Mouse (Mus musculus) neural tube, embryonic 12.5 days (tissue): Measurements from ENCODE around the gene Tanc1. TPM values are rescaled to one million over a fixed set of nuclear protein-coding genes. Genes with fewer than 3 reads are reported as not detected.
"Not testable (repeated sequence)": the region's sequence is repeated elsewhere in the genome, so short reads cannot be mapped to it uniquely, and the experiment has no call there.

Experiments
- ATAC-seq: fragments of 200-750 bp; cut with Nextera tagmentation; 2 replicates; pipeline ENCODE4 v1.8.0; 2017; ENCODE audit warnings: low read depth, mild to moderate bottlenecking, moderate TSS enrichment, moderate library complexity; ENCODE audit not compliant: low FRiP score
- H3K27ac ChIP-seq: fragments of 300-500 bp; sonication (generic); 2 replicates; pipeline ENCODE4 v1.5.1; 2016
- H3K27me3 ChIP-seq: fragments of 300-500 bp; sonication (generic); replicated peaks from 2 replicates; pipeline ENCODE4 v1.6.1; 2016; ENCODE audit warnings: mild to moderate bottlenecking
- H3K36me3 ChIP-seq: fragments of 300-500 bp; sonication (generic); 2 replicates; pipeline ENCODE4 v1.6.1; 2016; ENCODE audit warnings: mild to moderate bottlenecking
- H3K4me1 ChIP-seq: fragments of 300-500 bp; sonication (generic); 2 replicates; pipeline ENCODE4 v1.6.1; 2016
- H3K4me2 ChIP-seq: fragments of 300-500 bp; sonication (generic); replicated peaks from 2 replicates; pipeline ENCODE4 v1.6.1; 2016; ENCODE audit warnings: mild to moderate bottlenecking
- H3K4me3 ChIP-seq: fragments of 300-500 bp; sonication (generic); 2 replicates; pipeline ENCODE4 v1.5.1; 2016
- H3K9ac ChIP-seq: fragments of 300-500 bp; sonication (generic); 2 replicates; pipeline ENCODE4 v1.6.1; 2016; ENCODE audit warnings: mild to moderate bottlenecking
- H3K9me3 ChIP-seq: fragments of 300-500 bp; sonication (generic); 2 replicates; pipeline ENCODE4 v1.6.1; 2016; ENCODE audit warnings: mild to moderate bottlenecking
- WGBS: fragments of 180-500 bp; shearing (Covaris S2); methylation state at CpG from one replicate; pipeline ENCODE4 v1.1.7; 2016; 5-methylcytosine and 5-hydroxymethylcytosine counted together
- polyA plus RNA-seq: library from polyadenylated mRNA; unstranded; fragments of >200 nt; fragmentation: Nextera tagmentation; extraction: Ambion mirVana; gene quantifications from 2 replicates; pipeline ENCODE4 v1.2.1, GENCODE M21; 2016

The Tanc1 gene
- polyA plus RNA-seq, 1 experiment from 2014 or later: 15.9 TPM

- Histone ChIP-seq H3K9ac (no peak overlapping the region), H3K27ac (no peak overlapping the region), H3K4me1 (0 out of 2 replicates have a peak, but pooled peaks cover 4% of the 10 kb centered on the region), H3K9me3 (no peaks in the 10 kb centered on the region), H3K36me3 (peaks cover 30% of the 10 kb centered on the region), H3K4me2 (no peak overlapping the region), H3K27me3 (no peaks in the 10 kb centered on the region), H3K4me3 (no peak overlapping the region)
- no peak for ATAC-seq
- WGBS: 83% methylated on average over 2 of the region's 2 CpGs
Measured at GRCm38 (mm10) chr2:59839755-59840154, 227.9 kb downstream of the Tanc1 start.

GRCm38 (mm10) chr2:59840191-59840590, 228.3 kb downstream of the Tanc1 start:
- 51% methylated on average over 4 of the region's 4 CpGs for WGBS
- Histone ChIP-seq H3K9ac (no peak overlapping the region), H3K27ac (no peak overlapping the region), H3K4me3 (no peak overlapping the region), H3K27me3 (no peaks in the 10 kb centered on the region), H3K36me3 (peaks cover 25% of the 10 kb centered on the region), H3K4me2 (no peak overlapping the region), H3K9me3 (no peaks in the 10 kb centered on the region), H3K4me1 (0 out of 2 replicates have a peak, but pooled peaks cover 4% of the 10 kb centered on the region)
- no peak for ATAC-seq

GRCm38 (mm10) chr2:59841189-59841939, 229.5 kb downstream of the Tanc1 start:
- Histone ChIP-seq H3K9me3 (no peaks in the 10 kb centered on the region), H3K27ac (no peak overlapping the region)

GRCm38 (mm10) chr2:59841944-59842343, 230.1 kb downstream of the Tanc1 start:
- Histone ChIP-seq H3K27me3 (no peaks in the 10 kb centered on the region), H3K36me3 (peaks cover 20% of the 10 kb centered on the region), H3K4me3 (no peak overlapping the region), H3K9ac (no peak overlapping the region), H3K4me2 (no peak overlapping the region), H3K9me3 (no peaks in the 10 kb centered on the region), H3K4me1 (0 out of 2 replicates have a peak, but pooled peaks cover 4% of the 10 kb centered on the region), H3K27ac (no peak overlapping the region)
- WGBS: 86% methylated on average over 11 of the region's 11 CpGs
- ATAC-seq: no peak

More at GRCm38 (mm10) chr2:59841189-59841939, 229.5 kb downstream of the Tanc1 start:
- no peaks in the 10 kb centered on the region for H3K27me3 ChIP-seq
- H3K36me3 ChIP-seq: peaks cover 20% of the 10 kb centered on the region
- WGBS: 67% methylated on average over 11 of the region's 12 CpGs
- 0 out of 2 replicates have a peak, but pooled peaks cover 4% of the 10 kb centered on the region for H3K4me1 ChIP-seq
- H3K4me3 ChIP-seq: no peak overlapping the region
- H3K9ac ChIP-seq: no peak overlapping the region
- no peak for ATAC-seq
- H3K4me2 ChIP-seq: no peak overlapping the region

- no peak for ATAC-seq
- Histone ChIP-seq H3K9me3 (no peaks in the 10 kb centered on the region), H3K27me3 (no peaks in the 10 kb centered on the region), H3K4me2 (no peak overlapping the region), H3K4me3 (no peak overlapping the region), H3K9ac (no peak overlapping the region), H3K27ac (no peak overlapping the region), H3K36me3 (peaks cover 18% of the 10 kb centered on the region), H3K4me1 (0 out of 2 replicates have a peak, but pooled peaks cover 4% of the 10 kb centered on the region)
- WGBS: 85% methylated on average over 6 of the region's 6 CpGs
Measured at GRCm38 (mm10) chr2:59842556-59843008, 230.7 kb downstream of the Tanc1 start.

- H3K4me1 ChIP-seq: 0 out of 2 replicates have a peak, but pooled peaks cover 4% of the 10 kb centered on the region
- no peaks in the 10 kb centered on the region for H3K27me3 ChIP-seq
- no peak overlapping the region for H3K4me3 ChIP-seq
- WGBS: 89% methylated on average over 21 of the region's 21 CpGs
- no peak overlapping the region for H3K9ac ChIP-seq
- H3K4me2 ChIP-seq: no peak overlapping the region
- no peak overlapping the region for H3K27ac ChIP-seq
- peaks cover 14% of the 10 kb centered on the region for H3K36me3 ChIP-seq
- ATAC-seq: no peak
- H3K9me3 ChIP-seq: no peaks in the 10 kb centered on the region
Measured at GRCm38 (mm10) chr2:59843156-59843555, 231.3 kb downstream of the Tanc1 start.

GRCm38 (mm10) chr2:59843848-59844247, 232.0 kb downstream of the Tanc1 start:
- Histone ChIP-seq H3K9ac (no peak overlapping the region), H3K36me3 (peaks cover 14% of the 10 kb centered on the region), H3K4me1 (0 out of 2 replicates have a peak, but pooled peaks cover 4% of the 10 kb centered on the region), H3K4me3 (no peak overlapping the region), H3K27ac (no peak overlapping the region), H3K9me3 (no peaks in the 10 kb centered on the region), H3K27me3 (no peaks in the 10 kb centered on the region), H3K4me2 (no peak overlapping the region)
- 93% methylated on average over 6 of the region's 6 CpGs for WGBS
- ATAC-seq: no peak

- ATAC-seq: not testable (repeated sequence)
- 90% methylated on average over 5 of the region's 5 CpGs for WGBS
Measured at GRCm38 (mm10) chr2:59851885-59852284, 240.0 kb downstream of the Tanc1 start.

GRCm38 (mm10) chr2:59852916-59853315, 241.1 kb downstream of the Tanc1 start:
- Histone ChIP-seq H3K4me3 (no peak overlapping the region), H3K36me3 (no peaks in the 10 kb centered on the region), H3K27me3 (no peaks in the 10 kb centered on the region), H3K27ac (no peak overlapping the region), H3K9me3 (no peaks in the 10 kb centered on the region), H3K9ac (no peak overlapping the region), H3K4me1 (no peaks in the 10 kb centered on the region), H3K4me2 (no peak overlapping the region)
- no peak for ATAC-seq
- 78% methylated on average over 11 of the region's 11 CpGs for WGBS

More at GRCm38 (mm10) chr2:59851885-59852284, 240.0 kb downstream of the Tanc1 start:
- not testable (repeated sequence) for H3K9ac ChIP-seq, H3K36me3 ChIP-seq, H3K27ac ChIP-seq, H3K9me3 ChIP-seq, H3K4me2 ChIP-seq, H3K4me1 ChIP-seq, H3K27me3 ChIP-seq, H3K4me3 ChIP-seq

- Histone ChIP-seq H3K9ac (no peak overlapping the region), H3K4me2 (no peak overlapping the region), H3K4me3 (no peak overlapping the region), H3K36me3 (no peaks in the 10 kb centered on the region), H3K9me3 (no peaks in the 10 kb centered on the region), H3K4me1 (no peaks in the 10 kb centered on the region), H3K27ac (no peak overlapping the region), H3K27me3 (no peaks in the 10 kb centered on the region)
- WGBS: 96% methylated on average over 10 of the region's 10 CpGs
- ATAC-seq: no peak
Measured at GRCm38 (mm10) chr2:59853543-59853942, 241.7 kb downstream of the Tanc1 start.

GRCm38 (mm10) chr2:59854363-59854762, 242.5 kb downstream of the Tanc1 start:
- Histone ChIP-seq H3K27me3 (no peaks in the 10 kb centered on the region), H3K27ac (no peak overlapping the region), H3K4me3 (no peak overlapping the region), H3K4me2 (no peak overlapping the region), H3K9ac (no peak overlapping the region), H3K4me1 (no peaks in the 10 kb centered on the region), H3K9me3 (no peaks in the 10 kb centered on the region), H3K36me3 (no peaks in the 10 kb centered on the region)
- no peak for ATAC-seq
- 63% methylated on average over 9 of the region's 9 CpGs for WGBS

- no peak overlapping the region for H3K4me2 ChIP-seq
- 91% methylated on average over 6 of the region's 6 CpGs for WGBS
- no peak overlapping the region for H3K4me3 ChIP-seq
- H3K9ac ChIP-seq: no peak overlapping the region
- no peaks in the 10 kb centered on the region for H3K36me3 ChIP-seq
- no peaks in the 10 kb centered on the region for H3K4me1 ChIP-seq
- H3K9me3 ChIP-seq: no peaks in the 10 kb centered on the region
- ATAC-seq: no peak
- no peak overlapping the region for H3K27ac ChIP-seq
- H3K27me3 ChIP-seq: no peaks in the 10 kb centered on the region
Measured at GRCm38 (mm10) chr2:59862618-59863017, 250.8 kb downstream of the Tanc1 start.

GRCm38 (mm10) chr2:59870526-59870925, 258.7 kb downstream of the Tanc1 start:
- H3K4me2 ChIP-seq: no peak overlapping the region
- H3K4me3 ChIP-seq: no peak overlapping the region
- no peaks in the 10 kb centered on the region for H3K4me1 ChIP-seq
- H3K27ac ChIP-seq: no peak overlapping the region
- H3K36me3 ChIP-seq: peaks cover 2% of the 10 kb centered on the region; the same call in 1 of the 2 replicates
- 90% methylated on average over 6 of the region's 6 CpGs for WGBS
- no peak for ATAC-seq
- no peaks in the 10 kb centered on the region for H3K9me3 ChIP-seq
- H3K27me3 ChIP-seq: no peaks in the 10 kb centered on the region
- H3K9ac ChIP-seq: no peak overlapping the region
